Mouse (Mus musculus) megakaryocyte, embryonic 14.5 days (primary cell): ENCODE measurements around the gene Lhx2.

Source experiments
- FLI1 ChIP-seq: IDR thresholded peaks from 2 replicates; pipeline ENCODE4 v1.6.1; 2012; ENCODE audit warnings: low read length, inconsistent platforms, mixed read lengths
- GATA1 ChIP-seq: IDR thresholded peaks from 3 replicates; pipeline ENCODE4 v1.6.1; 2012; ENCODE audit warnings: mixed read lengths, low read length, inconsistent platforms, borderline replicate concordance

DNA sequence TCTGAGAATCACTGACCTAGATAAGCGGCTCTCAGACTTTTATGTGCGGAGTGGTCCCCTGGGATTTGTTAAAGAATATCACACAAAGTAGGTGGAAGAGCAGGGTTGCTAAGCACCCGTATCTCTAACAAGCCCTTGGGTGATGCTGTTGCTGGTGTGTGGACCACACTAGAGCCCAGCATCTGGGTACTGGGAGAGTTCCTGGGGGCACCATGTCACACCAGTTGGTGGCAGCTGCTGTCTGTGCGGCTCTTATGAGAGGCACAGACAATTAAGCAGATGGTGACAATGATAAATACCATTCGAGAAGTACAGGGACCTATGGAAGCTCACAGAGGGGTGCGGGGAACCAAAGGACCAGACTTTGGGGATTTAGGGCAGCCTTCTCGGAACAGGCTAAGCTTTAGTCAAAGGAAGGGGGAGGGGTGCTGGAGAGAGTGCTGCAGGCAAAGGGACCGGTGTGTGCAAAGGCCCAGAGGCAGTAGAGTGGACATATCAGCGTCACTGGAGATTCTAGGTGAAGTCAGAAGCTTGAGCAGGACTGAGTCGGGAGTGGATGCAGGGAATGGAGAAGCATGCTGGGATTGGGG is 65.0 kb downstream of the Lhx2 start:
- TF ChIP-seq GATA1 (no peak), FLI1 (no peak)
